Mouse (Mus musculus) thymus, postnatal 14 days (tissue): ENCODE results near the gene Etl4.
A peak's percentile ranks its signal among the peaks of the same experiment; 100 is the strongest.

ENCODE experiments used
- DNase-seq: peaks from one replicate; pipeline ENCODE4 v3.0.0; 2021

Gene Etl4

GRCm38 (mm10) chr2:20774462-20774861, 864.9 kb downstream of the Etl4 start:
- DNase-seq: no peak

DNA sequence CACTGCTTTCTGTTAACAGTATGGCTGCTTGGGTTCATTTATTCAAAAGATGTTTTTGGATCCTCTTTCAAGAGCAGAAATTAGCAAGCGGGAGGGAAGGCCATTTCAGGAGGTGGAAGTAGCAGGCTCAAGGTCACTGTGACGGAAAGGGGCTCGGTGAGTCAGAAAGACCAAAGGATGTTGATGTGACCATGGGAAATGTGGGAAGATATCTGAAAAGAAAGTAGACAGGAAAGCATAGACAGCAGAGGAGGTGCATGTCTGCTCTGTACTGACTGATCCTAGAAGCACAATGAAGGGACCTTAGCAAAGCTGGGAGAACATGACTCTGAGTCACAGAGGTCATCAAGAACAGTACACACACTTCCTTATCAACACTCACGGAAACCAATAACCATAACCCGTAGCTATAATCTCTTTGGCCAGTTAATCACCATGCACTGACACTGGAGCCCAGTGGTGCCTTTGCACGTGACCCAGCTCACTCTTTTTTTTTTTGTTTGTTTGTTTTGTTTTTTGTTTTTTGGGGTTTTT, 866.7 kb downstream of the Etl4 start:
- DNase-seq: no peak

DNA sequence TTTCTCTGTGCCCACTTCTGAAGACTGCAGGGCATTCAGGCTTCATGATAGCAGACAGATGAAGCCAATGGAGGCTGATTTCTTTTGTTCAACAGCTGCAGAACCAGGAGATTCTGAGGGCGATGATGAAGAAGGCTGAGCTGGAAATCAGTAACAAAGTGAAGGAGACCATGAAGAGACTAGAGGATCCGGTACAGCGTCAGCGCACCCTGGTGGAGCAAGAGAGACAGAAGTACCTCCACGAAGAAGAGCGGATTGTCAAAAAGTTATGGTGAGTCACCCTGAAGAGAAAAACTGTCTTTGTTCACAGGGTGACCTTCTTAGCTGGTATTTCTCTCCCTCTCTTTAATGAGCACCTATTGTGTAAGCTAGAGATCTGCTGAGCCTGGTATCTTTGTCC, 868.4 kb downstream of the Etl4 start:
- no peak for DNase-seq

DNA sequence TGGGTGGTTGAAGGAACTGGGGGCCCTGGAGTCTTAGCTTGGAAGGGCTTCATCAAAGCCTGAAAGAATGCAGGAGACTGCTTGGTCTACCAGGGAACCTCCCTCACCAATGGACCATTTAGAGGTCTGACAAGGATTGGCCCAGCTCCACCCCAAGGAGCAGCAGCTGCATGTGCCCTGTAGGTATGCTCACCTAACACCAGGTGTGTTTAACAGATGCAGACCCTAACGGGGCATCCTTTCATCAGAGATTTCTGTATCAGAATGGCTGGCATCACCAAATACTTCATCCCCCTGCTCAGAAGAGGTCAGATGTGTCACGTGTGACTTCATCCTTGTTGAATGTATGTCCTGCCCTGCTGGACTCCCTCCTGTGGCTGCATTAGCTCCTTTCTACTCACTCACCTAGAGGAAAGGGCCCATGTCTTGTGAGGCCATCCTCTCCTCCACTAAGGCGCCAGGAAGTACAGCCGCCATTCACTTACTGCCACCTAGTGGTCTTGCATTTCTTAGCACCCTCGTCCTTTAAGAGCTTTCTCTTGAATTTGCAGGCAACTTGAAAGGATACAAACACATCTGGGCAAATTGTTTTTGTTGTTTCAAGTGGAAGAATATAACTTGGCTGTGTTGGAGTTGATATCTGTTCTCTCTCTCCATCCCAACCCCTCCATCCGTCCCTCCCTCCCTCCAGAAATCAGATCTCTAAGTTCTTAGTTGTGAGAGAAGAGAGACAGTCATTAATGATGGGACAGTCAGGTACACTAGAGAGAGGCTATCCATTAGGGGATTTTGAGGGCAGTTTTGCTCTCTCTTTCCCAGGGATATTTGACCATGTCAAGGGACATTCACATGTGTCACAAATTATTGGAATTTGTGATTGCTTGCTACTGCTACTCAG, 870.2 kb downstream of the Etl4 start:
- peak; percentile 46 for DNase-seq

- no peak for DNase-seq
Observed at GRCm38 (mm10) chr2:20801236-20801890, 891.8 kb downstream of the Etl4 start.

DNA sequence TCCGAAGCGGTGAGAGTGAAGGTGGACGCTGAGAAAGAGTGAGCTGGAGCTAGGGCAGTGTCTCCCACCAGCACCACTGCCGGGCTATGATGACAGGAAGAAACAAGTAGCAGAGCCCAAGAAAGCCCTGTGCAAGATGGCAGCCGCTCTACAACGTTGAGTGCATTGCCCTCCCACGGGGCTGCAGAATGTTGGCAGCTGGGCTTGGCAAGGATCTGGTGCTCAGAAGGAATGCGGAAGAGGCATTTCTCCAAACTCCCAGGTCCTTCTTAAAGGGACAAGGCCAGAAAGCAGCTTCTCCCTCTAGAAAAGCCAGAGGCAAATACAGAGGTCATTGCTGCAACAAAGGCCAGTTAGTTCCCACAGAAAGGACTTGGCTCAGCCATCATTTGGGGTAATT, 901.9 kb downstream of the Etl4 start:
- no peak for DNase-seq

GRCm38 (mm10) chr2:20813986-20814385, 904.4 kb downstream of the Etl4 start:
- no peak for DNase-seq

DNA sequence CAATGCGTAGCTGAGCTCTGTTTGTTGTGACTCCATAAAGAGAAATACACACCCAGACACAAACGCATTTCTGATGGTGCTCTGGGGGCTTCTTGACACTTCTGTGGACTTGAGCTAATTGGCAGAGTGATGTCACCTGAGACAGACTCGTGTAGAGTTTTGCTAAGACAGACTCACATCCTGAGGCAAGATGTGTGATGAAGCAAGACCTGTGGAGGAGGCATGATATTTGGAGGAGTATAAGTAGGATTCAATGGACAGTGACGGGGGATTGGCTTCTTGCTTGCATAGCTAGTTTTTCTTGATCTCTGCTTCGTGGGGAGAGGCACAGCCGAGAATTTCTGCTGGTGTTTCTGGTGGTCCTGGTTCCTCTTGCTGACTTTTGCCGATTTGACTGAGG, 908.6 kb downstream of the Etl4 start:
- DNase-seq: no peak

DNA sequence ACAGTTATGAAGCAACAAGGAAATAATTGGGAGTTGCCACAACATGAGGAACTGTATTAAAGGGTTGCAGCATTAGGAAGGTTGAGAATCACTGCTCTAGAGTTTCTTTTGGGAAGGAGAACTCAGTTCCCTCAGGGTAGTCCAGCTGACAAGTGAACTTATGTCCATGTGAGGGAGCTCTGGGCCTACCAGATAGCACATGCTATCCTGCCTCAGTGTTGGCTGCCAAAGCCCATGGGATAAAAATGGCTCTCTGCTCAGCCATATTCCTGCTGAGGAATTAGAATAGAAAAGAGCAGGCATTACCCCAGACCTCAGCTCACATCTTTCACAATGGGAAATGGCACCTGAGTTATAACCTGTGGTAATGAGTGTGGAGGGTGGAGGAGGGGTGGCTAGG, 916.7 kb downstream of the Etl4 start:
- DNase-seq: no peak

- no peak for DNase-seq
Observed at GRCm38 (mm10) chr2:20830882-20831281, 921.3 kb downstream of the Etl4 start.

GRCm38 (mm10) chr2:20831608-20832406, 922.2 kb downstream of the Etl4 start:
- DNase-seq: no peak

- DNase-seq: no peak
Observed at GRCm38 (mm10) chr2:20849346-20849745, 939.8 kb downstream of the Etl4 start.
